Mouse (Mus musculus) urinary bladder, postnatal 36 days (tissue): ENCODE measurements around the gene Polr3a.
"Not testable (repeated sequence)": the region's sequence is repeated elsewhere in the genome, so short reads cannot be mapped to it uniquely, and the experiment has no call there.

ENCODE experiments used
- DNase-seq, 2 experiments: peaks; one replicate each; pipeline ENCODE4 v3.0.0; 2022; ENCODE audit warnings: low spot score in 2 of 2, mixed read lengths in 1 of 2

Gene Polr3a

DNA sequence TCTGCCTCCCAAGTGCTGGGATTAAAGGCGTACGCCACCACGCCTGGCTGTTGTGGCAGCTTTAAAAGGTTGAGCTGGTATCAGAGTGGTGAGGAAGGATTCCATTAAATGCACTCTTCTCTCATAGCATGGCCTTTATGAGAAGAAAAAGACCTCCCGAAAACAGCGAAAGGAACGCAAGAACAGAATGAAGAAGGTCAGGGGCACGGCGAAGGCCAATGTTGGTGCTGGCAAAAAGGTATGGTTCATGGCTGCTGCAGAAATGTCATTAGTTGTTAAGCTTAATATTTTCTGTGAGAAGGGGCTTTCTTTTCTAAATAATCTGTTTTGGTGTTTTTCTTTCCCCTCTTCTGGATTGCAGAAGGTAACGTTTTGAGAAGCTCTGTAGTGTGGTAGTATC lies 6.4 kb upstream of the Polr3a start:
- no peak for DNase-seq

DNA sequence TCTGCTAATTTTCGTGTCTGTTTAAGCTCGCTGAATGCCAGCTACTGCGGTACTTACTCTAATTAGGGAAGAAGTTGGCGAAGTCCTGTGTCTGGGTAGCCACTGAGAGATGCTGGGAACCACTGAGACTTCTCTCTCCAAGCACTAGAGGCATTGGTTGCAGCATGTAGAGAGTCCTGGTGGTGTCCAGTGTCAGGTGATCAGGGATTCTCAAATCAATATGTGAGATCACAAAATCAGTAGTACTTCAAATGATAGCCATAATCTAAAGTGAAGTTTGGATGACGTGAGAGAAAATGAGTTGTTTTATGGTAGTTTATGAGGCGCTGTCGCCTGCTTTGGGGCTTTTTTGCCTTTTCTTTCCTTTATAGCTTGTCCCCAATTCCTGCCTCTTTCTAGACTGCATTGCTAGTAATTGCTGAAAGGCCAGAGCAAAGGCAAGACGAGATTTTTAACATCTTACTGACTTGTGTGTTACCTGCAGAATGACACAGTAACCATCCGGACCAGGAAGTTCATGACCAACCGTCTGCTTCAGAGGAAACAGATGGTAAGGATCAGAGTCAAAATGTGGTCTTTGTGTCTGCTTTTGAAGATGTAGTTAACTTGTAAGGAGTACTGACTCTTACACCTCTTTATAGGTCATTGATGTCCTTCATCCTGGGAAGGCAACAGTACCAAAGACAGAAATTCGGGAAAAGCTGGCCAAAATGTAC lies 4.6 kb upstream of the Polr3a start:
- DNase-seq, result no peak

DNA sequence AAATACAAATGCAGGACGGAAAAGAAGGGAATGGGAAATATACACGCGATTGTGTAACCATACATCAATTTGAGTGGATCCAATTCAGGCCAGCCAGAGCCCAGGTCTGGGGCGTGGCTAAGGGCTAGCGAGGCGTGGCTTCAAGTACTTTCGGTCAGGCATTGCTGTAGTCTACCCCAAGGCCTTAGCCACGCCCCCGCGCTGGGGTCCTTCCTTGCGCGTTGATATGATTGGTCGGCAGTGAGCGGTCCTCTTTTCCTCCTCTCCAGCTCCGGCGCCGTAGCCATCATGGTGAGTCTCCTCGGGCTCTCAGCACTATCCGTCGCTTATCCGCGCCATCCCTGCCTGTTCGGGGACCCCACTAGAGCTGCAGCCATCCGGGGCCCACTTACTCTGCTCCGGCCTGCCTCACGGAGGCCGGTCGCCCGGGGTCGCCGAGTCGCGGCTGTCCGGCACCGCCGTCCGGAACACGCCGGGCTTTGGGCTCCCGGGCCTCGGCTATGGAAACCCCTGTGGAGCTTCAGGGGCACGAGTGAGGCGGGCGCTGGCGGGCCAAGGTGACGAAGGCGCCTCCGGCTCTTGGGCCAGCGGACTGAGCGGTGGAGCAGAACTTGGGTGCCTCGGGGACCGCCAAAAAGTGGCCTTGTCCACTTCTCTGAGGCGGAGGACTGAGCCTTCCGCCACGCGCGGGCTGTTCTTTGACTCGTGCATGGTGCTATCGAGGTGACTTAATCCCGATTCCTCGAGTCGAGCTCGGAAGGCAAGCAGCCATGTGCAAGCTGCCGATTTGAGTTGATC lies 3.8 kb upstream of the Polr3a start:
- DNase-seq, result peak; percentile 94 to 97

DNA sequence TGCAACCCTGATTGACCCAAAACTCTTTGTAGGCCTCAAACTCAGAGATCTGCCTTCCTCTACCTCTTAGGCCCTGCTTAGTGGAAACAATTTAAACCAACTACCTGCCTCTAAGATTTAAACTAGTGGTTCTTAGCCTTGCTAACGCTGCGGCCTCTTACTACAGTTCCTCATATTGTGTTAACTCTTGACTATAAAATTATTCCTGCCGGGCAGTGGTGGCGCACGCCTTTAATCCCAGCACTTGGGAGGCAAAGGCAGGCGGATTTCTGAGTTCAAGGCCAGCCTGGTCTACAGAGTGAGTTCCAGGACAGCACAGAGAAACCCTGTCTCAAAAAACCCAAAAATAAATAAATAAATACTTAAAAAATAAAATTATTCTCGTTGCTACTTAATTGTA lies 2.9 kb upstream of the Polr3a start:
- not testable (repeated sequence) for DNase-seq

DNA sequence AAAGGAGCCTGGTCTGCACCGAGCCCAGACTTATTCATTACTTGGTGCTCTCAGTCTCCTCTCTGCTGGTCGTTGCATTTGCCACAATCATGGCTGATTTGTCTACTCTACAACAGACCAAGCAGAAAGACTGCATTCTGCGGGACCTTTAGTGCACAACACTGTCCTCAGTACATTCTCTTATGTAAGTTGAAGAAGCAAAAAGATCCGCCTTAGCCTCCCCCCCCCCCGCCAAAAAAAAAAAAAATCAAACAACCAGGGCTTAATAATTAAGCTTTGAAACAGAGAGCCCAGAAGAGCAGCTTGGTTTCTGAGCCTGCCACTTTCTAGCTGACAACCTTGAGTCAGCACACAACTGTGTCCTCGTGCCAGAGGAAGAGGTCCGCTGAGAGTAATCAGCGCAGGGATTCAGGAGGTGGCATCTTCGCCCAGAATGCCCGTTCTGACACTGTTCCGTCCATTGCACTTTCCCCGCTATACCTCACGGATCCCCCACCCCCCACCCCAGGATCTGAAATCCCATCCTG lies 554 bp downstream of the Polr3a start:
- DNase-seq, result no peak

DNA sequence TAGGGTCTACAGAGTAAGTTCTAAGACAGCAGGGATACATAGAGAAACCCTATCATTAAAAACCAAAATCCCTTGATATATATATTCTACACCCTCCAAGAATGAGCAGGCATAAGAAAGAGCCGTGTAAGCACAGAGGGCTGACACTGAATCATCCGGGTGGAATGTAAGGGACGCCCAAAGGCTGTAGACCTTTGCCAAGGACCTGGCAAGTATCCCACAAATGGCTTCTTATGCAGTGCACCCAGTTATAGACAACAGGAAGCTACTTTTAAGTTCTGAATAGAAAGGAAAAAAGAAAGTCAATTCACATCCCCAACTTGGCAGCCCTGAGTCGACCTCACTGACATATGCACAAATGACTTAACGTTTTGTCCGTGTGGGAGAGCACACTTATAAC lies 18.1 kb downstream of the Polr3a start:
- DNase-seq, result no peak

DNA sequence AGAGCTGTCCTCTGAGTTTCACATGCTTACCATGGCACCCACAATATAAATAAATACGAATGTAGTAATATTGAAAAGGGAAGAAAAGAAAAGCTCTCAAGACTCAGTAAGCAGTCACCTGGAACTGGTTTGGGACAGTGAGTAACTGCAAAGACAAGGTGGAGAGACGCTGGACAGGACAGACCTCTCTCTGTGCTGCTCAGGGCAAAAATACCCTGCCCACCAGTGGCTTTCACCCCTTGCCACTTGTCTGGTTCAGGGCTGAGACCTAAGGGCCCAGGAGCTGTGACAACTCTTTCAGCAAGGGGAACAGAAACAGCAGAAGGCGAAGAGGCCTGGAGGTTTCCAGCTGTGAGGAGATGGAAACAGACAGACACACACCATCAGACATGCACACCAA lies 28.7 kb downstream of the Polr3a start:
- DNase-seq, result no peak

DNA sequence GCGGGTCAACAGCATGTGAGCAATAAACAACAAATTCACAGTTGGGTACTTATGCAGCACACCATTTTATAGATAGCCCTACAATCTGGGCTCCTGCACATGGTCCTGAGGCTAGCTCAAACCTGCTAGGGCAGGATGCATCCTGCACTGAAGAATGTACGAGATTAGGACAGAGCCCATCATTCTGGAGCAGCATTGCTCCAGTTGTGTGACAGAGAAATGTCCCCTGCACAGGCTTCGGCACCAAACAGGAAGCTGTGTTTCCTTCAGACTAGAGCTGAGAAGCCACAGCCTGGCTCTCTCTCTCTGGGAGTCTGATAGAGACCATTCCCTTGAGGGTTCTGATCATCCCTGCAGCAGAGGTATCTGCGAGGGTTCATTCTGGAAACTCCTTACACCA lies 43.3 kb downstream of the Polr3a start:
- DNase-seq, result not testable (repeated sequence)
